Mouse (Mus musculus) megakaryocyte, embryonic 14.5 days (primary cell): ENCODE data around the gene Abcc4. TPM values are rescaled to one million over a fixed set of nuclear protein-coding genes. Genes with fewer than 3 reads are reported as not detected.
"Not testable (repeated sequence)": the region's sequence is repeated elsewhere in the genome, so short reads cannot be mapped to it uniquely, and the experiment has no call there.

ENCODE experiments used
- H3K27me3 ChIP-seq: replicated peaks from 2 replicates; pipeline ENCODE3; 2012; ENCODE audit warnings: inconsistent platforms
- H3K36me3 ChIP-seq: replicated peaks from 2 replicates; pipeline ENCODE3; 2012; ENCODE audit warnings: low read length, inconsistent platforms, mixed read lengths
- H3K4me1 ChIP-seq: 2 replicates; pipeline ENCODE4 v1.6.1; 2012; ENCODE audit warnings: inconsistent platforms
- H3K4me3 ChIP-seq: replicated peaks from 2 replicates; pipeline ENCODE3; 2012; ENCODE audit warnings: moderate library complexity, mild to moderate bottlenecking, inconsistent platforms
- H3K9me3 ChIP-seq: 2 replicates; pipeline ENCODE4 v1.6.1; 2012; ENCODE audit warnings: inconsistent platforms
- FLI1 ChIP-seq: IDR thresholded peaks from 2 replicates; pipeline ENCODE4 v1.6.1; 2012; ENCODE audit warnings: low read length, inconsistent platforms, mixed read lengths
- GATA1 ChIP-seq: IDR thresholded peaks from 3 replicates; pipeline ENCODE4 v1.6.1; 2012; ENCODE audit warnings: mixed read lengths, low read length, inconsistent platforms, borderline replicate concordance
- polyA plus RNA-seq: library from polyadenylated mRNA; stranded (reverse); fragments of >175 nt; gene quantifications from 2 replicates; pipeline ENCODE4 v1.2.3, GENCODE M21; 2012; ENCODE audit warnings: low replicate concordance; ENCODE audit not compliant: insufficient read depth

Abcc4 gene
- polyA plus RNA-seq, 1 experiment, result 1.8 TPM

GRCm38 (mm10) chr14:118649199-118649894 is 56.7 kb downstream of the Abcc4 start:
- peaks cover 37% of the 10 kb centered on the region for H3K36me3 ChIP-seq
- no peaks in the 10 kb centered on the region for H3K27me3 ChIP-seq
- no peak overlapping the region for H3K4me3 ChIP-seq
- H3K4me1 ChIP-seq, result peaks cover 11% of the 10 kb centered on the region
- no peaks in the 10 kb centered on the region for H3K9me3 ChIP-seq
- no peak for TF ChIP-seq GATA1
- no peak for TF ChIP-seq FLI1

GRCm38 (mm10) chr14:118642940-118643591 is 63.0 kb downstream of the Abcc4 start:
- peaks cover 28% of the 10 kb centered on the region for H3K36me3 ChIP-seq
- H3K4me3 ChIP-seq, H3K27me3 ChIP-seq, H3K9me3 ChIP-seq: not testable (repeated sequence)
- H3K4me1 ChIP-seq, result peaks cover 13% of the 10 kb centered on the region

DNA sequence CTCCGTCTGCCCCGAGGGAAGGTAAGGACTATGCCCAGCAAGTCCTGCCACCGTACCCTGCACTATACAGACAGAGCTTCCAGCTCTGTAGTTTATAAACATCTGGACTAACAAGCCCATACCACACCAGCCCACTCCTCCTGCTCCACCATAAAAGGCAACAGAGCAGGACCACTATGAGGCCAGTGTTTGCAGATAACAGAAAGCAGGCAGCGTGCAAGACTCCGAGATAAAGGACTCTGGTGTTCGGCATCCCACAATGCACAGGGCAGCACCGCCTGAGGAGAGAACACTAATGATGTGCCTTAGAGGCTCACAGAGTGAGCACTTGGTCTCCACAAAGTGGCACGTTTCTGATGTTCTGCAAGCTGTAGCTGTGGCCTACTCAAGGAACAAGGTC is 63.9 kb downstream of the Abcc4 start:
- Histone ChIP-seq H3K4me3 (no peak overlapping the region), H3K36me3 (peaks cover 33% of the 10 kb centered on the region), H3K27me3 (no peaks in the 10 kb centered on the region), H3K9me3 (no peaks in the 10 kb centered on the region), H3K4me1 (peaks cover 13% of the 10 kb centered on the region)
- TF ChIP-seq GATA1, result no peak
- TF ChIP-seq FLI1, result no peak

DNA sequence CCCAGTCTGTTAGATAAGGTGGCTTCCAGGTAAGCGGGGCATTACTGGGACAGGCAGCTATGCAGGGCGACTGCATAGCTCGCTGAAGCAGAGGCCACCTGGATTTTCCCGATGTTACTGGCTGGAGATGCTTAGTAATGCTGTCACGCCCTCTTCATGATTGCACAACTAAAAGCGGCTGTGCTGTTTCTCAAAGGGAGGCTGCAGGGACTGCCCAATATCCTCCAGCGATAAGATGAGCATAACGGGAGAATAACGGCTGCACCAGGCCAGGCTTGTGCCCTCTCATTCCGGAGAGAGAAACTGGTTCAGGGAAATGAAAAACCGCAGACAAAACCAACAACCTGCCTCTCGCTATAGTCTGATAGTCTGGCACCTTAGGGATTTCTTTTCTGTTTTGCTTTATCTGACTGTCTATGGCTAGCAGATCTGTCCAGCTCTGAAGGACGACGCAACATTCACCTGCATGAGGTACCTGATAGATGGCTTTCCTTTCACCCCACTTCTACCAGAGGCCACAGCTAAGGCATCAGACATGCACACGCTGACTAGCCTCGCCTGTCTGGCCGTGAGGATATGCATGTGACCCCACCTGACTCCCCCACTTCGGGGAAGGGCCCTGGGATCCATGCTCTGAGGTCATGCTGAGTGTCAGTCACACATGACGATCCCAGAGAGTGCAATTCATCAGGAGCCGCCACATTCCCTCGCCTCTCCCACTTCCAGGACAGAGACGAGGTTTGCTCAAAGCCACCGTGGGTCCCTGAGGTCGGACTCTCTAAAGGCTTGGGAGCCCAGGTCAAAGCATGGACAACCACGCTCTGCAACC is 67.4 kb downstream of the Abcc4 start:
- Histone ChIP-seq H3K4me1 (peaks cover 34% of the 10 kb centered on the region), H3K4me3 (no peak overlapping the region), H3K27me3 (no peaks in the 10 kb centered on the region), H3K36me3 (peaks cover 33% of the 10 kb centered on the region), H3K9me3 (no peaks in the 10 kb centered on the region)
- TF ChIP-seq GATA1 (no peak), FLI1 (no peak)

DNA sequence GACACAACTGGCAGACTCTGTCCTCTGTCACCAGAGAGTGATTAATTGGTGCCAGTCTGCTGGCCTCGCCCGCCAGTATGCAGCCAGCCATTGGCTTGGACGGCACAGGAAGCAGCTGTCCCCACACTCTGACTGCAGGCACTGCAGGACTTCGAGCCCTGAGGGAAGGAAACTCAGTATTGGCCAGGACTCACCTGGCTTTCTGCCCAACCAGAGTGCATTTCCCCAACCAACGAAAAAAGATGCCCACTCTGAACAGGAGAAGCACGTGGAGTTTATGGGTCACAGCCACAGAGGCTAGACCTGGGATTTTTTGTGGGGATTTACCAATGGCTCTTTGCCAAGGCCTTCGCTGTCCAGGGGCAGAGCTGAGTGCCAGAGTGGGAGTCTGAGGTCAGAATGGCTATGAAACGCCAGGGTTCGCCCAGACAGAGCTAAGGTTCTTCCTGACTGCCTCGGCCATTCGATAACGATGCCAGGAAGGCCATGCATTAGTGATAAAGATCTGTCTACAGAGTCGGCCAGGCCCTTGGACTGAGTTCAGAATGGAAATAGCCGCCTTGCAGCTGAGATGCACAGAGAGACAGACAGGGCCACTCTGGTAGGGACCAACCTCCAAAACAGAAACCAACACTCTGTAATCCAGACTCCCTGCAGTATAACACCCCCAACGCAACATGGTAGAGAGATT is 70.4 kb downstream of the Abcc4 start:
- Histone ChIP-seq H3K36me3 (peaks cover 45% of the 10 kb centered on the region), H3K27me3 (no peaks in the 10 kb centered on the region), H3K9me3 (no peaks in the 10 kb centered on the region), H3K4me3 (peak overlapping the region; percentile 87), H3K4me1 (peaks cover 26% of the 10 kb centered on the region)
- TF ChIP-seq FLI1, result no peak
- no peak for TF ChIP-seq GATA1

DNA sequence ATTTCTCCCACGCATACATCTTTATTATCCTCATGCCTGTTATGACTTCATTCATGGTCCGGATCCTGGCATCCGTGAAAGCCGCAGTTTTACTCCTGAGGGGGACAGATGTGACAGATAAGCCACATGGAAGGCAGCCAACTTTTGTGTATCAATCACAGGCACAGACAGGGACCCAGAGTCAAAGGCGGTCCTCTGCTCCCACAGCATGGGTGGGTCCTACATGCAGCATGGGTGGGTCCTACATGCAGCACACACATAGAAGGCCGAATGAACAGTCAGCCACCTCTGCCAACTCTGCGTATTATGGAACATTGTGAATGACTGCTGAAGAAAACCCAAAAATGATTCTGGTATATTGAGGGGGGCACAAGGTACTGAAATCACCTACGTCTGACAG is 76.4 kb downstream of the Abcc4 start:
- Histone ChIP-seq H3K4me3 (no peak overlapping the region), H3K4me1 (0 out of 2 replicates have a peak, but pooled peaks cover 3% of the 10 kb centered on the region), H3K36me3 (peaks cover 81% of the 10 kb centered on the region), H3K9me3 (no peaks in the 10 kb centered on the region), H3K27me3 (no peaks in the 10 kb centered on the region)
- TF ChIP-seq GATA1 (no peak), FLI1 (no peak)

DNA sequence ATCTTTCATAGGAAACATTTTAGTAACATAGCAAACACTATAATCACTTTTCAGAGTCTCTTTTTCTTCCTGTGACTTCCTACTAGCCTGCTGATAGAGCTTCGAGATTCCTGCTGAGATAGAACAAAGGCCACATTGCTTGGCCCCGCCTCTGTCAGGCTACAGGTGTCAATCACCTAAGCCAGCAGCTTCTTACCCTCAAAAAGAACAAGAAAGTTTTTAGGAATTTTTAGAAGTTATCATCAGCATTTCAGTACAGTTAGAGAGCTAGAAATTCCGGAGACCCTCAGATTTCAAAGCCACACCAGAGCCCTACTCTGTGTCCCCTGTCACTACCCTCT is 84.6 kb downstream of the Abcc4 start:
- peaks cover 41% of the 10 kb centered on the region for H3K36me3 ChIP-seq
- no peaks in the 10 kb centered on the region for H3K9me3 ChIP-seq

DNA sequence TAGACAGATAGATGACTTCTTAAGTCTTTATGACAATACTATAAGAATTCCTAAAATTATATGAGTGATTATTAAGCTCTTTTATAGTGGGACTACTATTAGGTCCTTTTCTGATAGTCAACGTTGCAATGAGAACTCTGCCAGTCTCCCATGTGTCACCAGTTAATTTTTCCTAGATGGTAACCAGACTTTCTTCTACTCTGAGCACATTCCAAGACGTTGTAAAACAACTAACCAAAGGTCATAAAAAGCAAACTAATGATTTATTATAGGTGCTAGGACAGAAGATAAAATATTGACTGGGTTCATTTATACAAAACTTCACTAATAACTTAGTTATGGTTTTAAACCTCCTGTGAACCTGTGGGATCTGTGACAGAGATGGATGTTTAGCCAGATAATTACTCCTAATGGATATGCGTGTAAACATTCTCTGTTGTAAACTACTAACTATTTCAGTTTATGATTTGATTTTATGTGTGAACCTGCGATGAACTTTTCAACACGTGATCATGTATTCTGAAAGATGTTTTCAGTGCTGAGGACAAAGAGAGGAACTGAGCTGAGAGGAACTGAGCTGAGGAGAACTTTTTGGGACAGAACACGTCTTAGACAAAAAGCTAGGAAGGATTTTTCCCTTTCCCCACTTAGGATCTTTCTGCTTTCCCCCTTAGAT is 85.1 kb downstream of the Abcc4 start:
- TF ChIP-seq FLI1 (no peak), GATA1 (no peak)
- no peaks in the 10 kb centered on the region for H3K27me3 ChIP-seq
- no peaks in the 10 kb centered on the region for H3K9me3 ChIP-seq
- H3K36me3 ChIP-seq, result peaks cover 40% of the 10 kb centered on the region
- H3K4me3 ChIP-seq, result no peak overlapping the region
- peaks cover 6% of the 10 kb centered on the region; the same call in 1 of the 2 replicates for H3K4me1 ChIP-seq

More for the DNA sequence above, 84.6 kb downstream of the Abcc4 start:
- H3K4me3 ChIP-seq, result no peak overlapping the region
- no peaks in the 10 kb centered on the region for H3K27me3 ChIP-seq
- H3K4me1 ChIP-seq, result peaks cover 6% of the 10 kb centered on the region; the same call in 1 of the 2 replicates
- no peak for TF ChIP-seq GATA1
- TF ChIP-seq FLI1, result no peak

GRCm38 (mm10) chr14:118616698-118617311 is 89.2 kb downstream of the Abcc4 start:
- peaks cover 35% of the 10 kb centered on the region for H3K36me3 ChIP-seq

More at GRCm38 (mm10) chr14:118616698-118617311, 89.2 kb downstream of the Abcc4 start:
- no peaks in the 10 kb centered on the region for H3K27me3 ChIP-seq
- TF ChIP-seq GATA1 (no peak), FLI1 (no peak)
- H3K9me3 ChIP-seq, result no peaks in the 10 kb centered on the region
- H3K4me3 ChIP-seq, result no peak overlapping the region
- peaks cover 6% of the 10 kb centered on the region; the same call in 1 of the 2 replicates for H3K4me1 ChIP-seq
